Mouse (Mus musculus): ENCODE results near the gene Apba2. TPM values are rescaled to one million over a fixed set of nuclear protein-coding genes. Genes with fewer than 3 reads are reported as not detected.

Gene Apba2
- polyA plus RNA-seq, 1 experiment: not detected

DNA sequence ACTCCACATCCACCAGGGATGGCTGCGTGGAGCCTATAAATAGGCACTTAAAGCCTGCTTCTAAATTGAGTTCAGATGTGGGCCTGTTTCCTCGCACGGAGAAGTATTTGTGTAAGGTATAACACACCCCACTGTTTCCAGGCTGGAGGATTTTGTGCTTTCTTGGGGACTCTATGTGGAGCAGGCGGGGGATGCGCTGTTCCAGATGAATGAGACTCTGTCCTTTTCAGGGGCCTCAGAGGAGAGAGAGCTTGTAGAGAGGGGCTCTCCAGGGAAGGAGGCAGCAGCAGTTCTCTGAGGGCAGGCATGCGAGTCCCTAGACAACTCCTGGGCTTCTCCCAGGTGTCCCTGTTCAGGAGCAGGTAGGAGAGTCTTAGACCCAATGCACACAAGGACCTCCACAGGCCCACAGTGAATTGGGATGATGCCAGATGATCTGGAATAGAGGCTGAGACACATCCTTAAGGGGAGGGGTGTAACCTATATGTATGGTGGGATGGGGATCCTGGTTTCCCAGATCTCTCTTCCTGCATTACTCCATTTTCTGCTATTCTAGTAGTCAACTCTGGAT, 130.4 kb downstream of the Apba2 start:
- TF ChIP-seq CEBPB (IDR thresholded peaks at IDR 0.05; ENCODE audit: insufficient read depth, poor library complexity, severe bottlenecking) (no peak), TCF3 (IDR thresholded peaks at IDR 0.05; ENCODE audit: insufficient read length, low read depth) (no peak), MAX (IDR thresholded peaks at IDR 0.05; ENCODE audit: low read depth) (no peak), USF1 (IDR thresholded peaks at IDR 0.05; ENCODE audit: low read depth) (no peak), POLR2A (IDR thresholded peaks at IDR 0.05; ENCODE audit: insufficient read length, low read depth) (no peak), TCF12 (IDR thresholded peaks at IDR 0.05; ENCODE audit: insufficient read depth, poor library complexity, severe bottlenecking) (no peak), REST (IDR thresholded peaks at IDR 0.05; ENCODE audit: insufficient read depth, insufficient read length) (no peak), MYOG (IDR thresholded peaks at IDR 0.05; ENCODE audit: control insufficient read depth in 1 of 3, insufficient read depth in 1 of 3, insufficient read length in 2 of 3, low read depth in 2 of 3) (no peak), POLR2AphosphoS2 (IDR thresholded peaks at IDR 0.05; ENCODE audit: insufficient read length, low read depth) (no peak), SRF (IDR thresholded peaks at IDR 0.05; ENCODE audit: control insufficient read depth, insufficient read length, low read depth) (no peak), MYOD1 (IDR thresholded peaks at IDR 0.05; ENCODE audit: control insufficient read depth in 1 of 3, insufficient read length in 2 of 3, low read depth in 2 of 3) (no peak), E2F4 (IDR thresholded peaks at IDR 0.05; ENCODE audit: insufficient read depth) (no peak)
- H3K79me2 ChIP-seq (ENCODE audit: control insufficient read depth, insufficient read depth): no peaks in the 10 kb centered on the region
- H3K27me3 ChIP-seq (ENCODE audit: control insufficient read depth, insufficient read depth, insufficient read length): no peaks in the 10 kb centered on the region
- H3K4me2 ChIP-seq (ENCODE audit: low read depth): no peak overlapping the region
- no peaks in the 10 kb centered on the region for H3K36me3 ChIP-seq (ENCODE audit: control insufficient read depth, insufficient read depth)
- no peak overlapping the region for H3ac ChIP-seq (ENCODE audit: control insufficient read depth, insufficient read length)
- H3K4me3 ChIP-seq: no peak overlapping the region

DNA sequence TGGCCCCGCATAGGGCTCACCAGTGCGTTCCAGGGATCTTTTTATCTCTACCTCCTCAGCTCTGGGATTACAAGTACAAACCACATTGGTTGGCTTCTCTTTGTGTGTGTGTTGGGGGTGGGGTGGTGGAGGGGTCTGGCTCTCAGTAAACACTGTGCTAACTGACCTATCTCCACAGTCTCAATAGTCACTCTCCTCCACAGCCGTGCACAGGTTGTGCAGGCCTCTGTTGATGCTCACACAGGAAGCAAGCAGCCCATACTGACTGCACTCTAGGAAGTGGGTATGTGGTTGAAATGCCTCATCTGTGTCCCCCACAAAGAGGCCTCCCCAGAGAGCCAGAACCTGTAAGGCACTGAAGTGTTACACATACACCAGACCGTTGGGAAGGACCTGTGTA, 131.7 kb downstream of the Apba2 start:
- Histone ChIP-seq H3K4me2 (ENCODE audit: low read depth) (no peak overlapping the region), H3ac (ENCODE audit: control insufficient read depth, insufficient read length) (no peak overlapping the region), H3K36me3 (ENCODE audit: control insufficient read depth, insufficient read depth) (no peaks in the 10 kb centered on the region), H3K27me3 (ENCODE audit: control insufficient read depth, insufficient read depth, insufficient read length) (no peaks in the 10 kb centered on the region), H3K79me2 (ENCODE audit: control insufficient read depth, insufficient read depth) (no peaks in the 10 kb centered on the region), H3K4me3 (no peak overlapping the region)
- no peak for TF ChIP-seq TCF12 (IDR thresholded peaks at IDR 0.05; ENCODE audit: insufficient read depth, poor library complexity, severe bottlenecking)
- TF ChIP-seq REST (IDR thresholded peaks at IDR 0.05; ENCODE audit: insufficient read depth, insufficient read length): no peak
- TF ChIP-seq MYOG (IDR thresholded peaks at IDR 0.05; ENCODE audit: control insufficient read depth in 1 of 3, insufficient read depth in 1 of 3, insufficient read length in 2 of 3, low read depth in 2 of 3): no peak
- no peak for TF ChIP-seq E2F4 (IDR thresholded peaks at IDR 0.05; ENCODE audit: insufficient read depth)
- no peak for TF ChIP-seq SRF (IDR thresholded peaks at IDR 0.05; ENCODE audit: control insufficient read depth, insufficient read length, low read depth)
- no peak for TF ChIP-seq TCF3 (IDR thresholded peaks at IDR 0.05; ENCODE audit: insufficient read length, low read depth)
- TF ChIP-seq POLR2A (IDR thresholded peaks at IDR 0.05; ENCODE audit: insufficient read length, low read depth): no peak
- TF ChIP-seq USF1 (IDR thresholded peaks at IDR 0.05; ENCODE audit: low read depth): no peak

DNA sequence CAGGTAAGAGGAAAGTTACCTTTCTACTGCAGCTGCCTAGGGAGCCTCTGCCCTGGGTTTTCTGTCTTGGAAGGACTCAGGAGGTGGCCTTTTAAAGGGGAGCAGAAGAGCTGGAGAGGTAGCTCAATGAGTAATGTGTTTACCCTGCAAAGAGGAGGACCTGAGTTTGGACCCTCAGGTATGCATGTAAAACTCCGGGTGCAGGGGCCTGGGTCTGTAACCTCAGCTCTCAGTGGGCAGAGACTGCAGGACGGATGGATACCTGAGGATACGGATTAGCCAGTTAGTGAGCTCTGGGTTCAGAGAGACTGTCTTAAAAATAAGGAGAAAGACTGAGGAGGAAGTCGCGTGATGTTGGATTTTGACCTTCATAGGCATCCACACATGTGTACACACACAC, 132.4 kb downstream of the Apba2 start:
- Histone ChIP-seq H3K36me3 (ENCODE audit: control insufficient read depth, insufficient read depth) (no peaks in the 10 kb centered on the region), H3K4me3 (no peak overlapping the region), H3ac (ENCODE audit: control insufficient read depth, insufficient read length) (no peak overlapping the region), H3K79me2 (ENCODE audit: control insufficient read depth, insufficient read depth) (no peaks in the 10 kb centered on the region), H3K27me3 (ENCODE audit: control insufficient read depth, insufficient read depth, insufficient read length) (no peaks in the 10 kb centered on the region), H3K4me2 (ENCODE audit: low read depth) (no peak overlapping the region)
- TF ChIP-seq TCF3 (IDR thresholded peaks at IDR 0.05; ENCODE audit: insufficient read length, low read depth) (no peak), REST (IDR thresholded peaks at IDR 0.05; ENCODE audit: insufficient read depth, insufficient read length) (no peak), E2F4 (IDR thresholded peaks at IDR 0.05; ENCODE audit: insufficient read depth) (no peak), POLR2AphosphoS2 (IDR thresholded peaks at IDR 0.05; ENCODE audit: insufficient read length, low read depth) (no peak), TCF12 (IDR thresholded peaks at IDR 0.05; ENCODE audit: insufficient read depth, poor library complexity, severe bottlenecking) (no peak), CEBPB (IDR thresholded peaks at IDR 0.05; ENCODE audit: insufficient read depth, poor library complexity, severe bottlenecking) (no peak), MYOD1 (IDR thresholded peaks at IDR 0.05; ENCODE audit: control insufficient read depth in 1 of 3, insufficient read length in 2 of 3, low read depth in 2 of 3) (no peak), MYOG (IDR thresholded peaks at IDR 0.05; ENCODE audit: control insufficient read depth in 1 of 3, insufficient read depth in 1 of 3, insufficient read length in 2 of 3, low read depth in 2 of 3) (no peak), USF1 (IDR thresholded peaks at IDR 0.05; ENCODE audit: low read depth) (no peak)

DNA sequence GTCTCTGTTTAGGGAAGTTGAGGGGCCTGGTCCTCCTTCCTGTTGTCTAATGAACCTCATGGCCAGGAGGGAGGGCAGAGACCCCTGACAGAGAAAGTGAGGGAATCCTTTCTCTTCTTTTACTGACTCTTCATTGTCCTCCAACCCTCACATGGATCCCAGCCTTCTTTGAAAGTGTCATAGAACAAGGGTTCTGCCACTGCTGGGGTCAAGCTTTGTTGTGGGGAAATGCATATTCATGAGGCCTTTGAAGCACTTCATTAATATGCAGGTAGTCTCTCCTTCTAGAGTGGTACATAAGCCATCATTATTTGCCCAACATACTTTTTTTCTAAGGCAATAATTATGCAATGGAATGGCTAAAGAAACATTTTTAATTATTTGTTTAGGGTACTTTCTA, 133.0 kb downstream of the Apba2 start:
- no peaks in the 10 kb centered on the region for H3K79me2 ChIP-seq (ENCODE audit: control insufficient read depth, insufficient read depth)
- H3K4me2 ChIP-seq (ENCODE audit: low read depth): no peak overlapping the region
- no peak overlapping the region for H3K4me3 ChIP-seq
- no peaks in the 10 kb centered on the region for H3K36me3 ChIP-seq (ENCODE audit: control insufficient read depth, insufficient read depth)
- no peaks in the 10 kb centered on the region for H3K27me3 ChIP-seq (ENCODE audit: control insufficient read depth, insufficient read depth, insufficient read length)
- no peak overlapping the region for H3ac ChIP-seq (ENCODE audit: control insufficient read depth, insufficient read length)
- TF ChIP-seq E2F4 (IDR thresholded peaks at IDR 0.05; ENCODE audit: insufficient read depth) (no peak), MAX (IDR thresholded peaks at IDR 0.05; ENCODE audit: low read depth) (no peak), TCF3 (IDR thresholded peaks at IDR 0.05; ENCODE audit: insufficient read length, low read depth) (no peak), TCF12 (IDR thresholded peaks at IDR 0.05; ENCODE audit: insufficient read depth, poor library complexity, severe bottlenecking) (no peak), CEBPB (IDR thresholded peaks at IDR 0.05; ENCODE audit: insufficient read depth, poor library complexity, severe bottlenecking) (no peak), MYOG (IDR thresholded peaks at IDR 0.05; ENCODE audit: control insufficient read depth in 1 of 3, insufficient read depth in 1 of 3, insufficient read length in 2 of 3, low read depth in 2 of 3) (no peak), REST (IDR thresholded peaks at IDR 0.05; ENCODE audit: insufficient read depth, insufficient read length) (no peak), USF1 (IDR thresholded peaks at IDR 0.05; ENCODE audit: low read depth) (no peak), SRF (IDR thresholded peaks at IDR 0.05; ENCODE audit: control insufficient read depth, insufficient read length, low read depth) (no peak), MYOD1 (IDR thresholded peaks at IDR 0.05; ENCODE audit: control insufficient read depth in 1 of 3, insufficient read length in 2 of 3, low read depth in 2 of 3) (no peak), POLR2A (IDR thresholded peaks at IDR 0.05; ENCODE audit: insufficient read length, low read depth) (no peak), POLR2AphosphoS2 (IDR thresholded peaks at IDR 0.05; ENCODE audit: insufficient read length, low read depth) (no peak)

Data from myocyte (in vitro differentiated cells).